Mouse (Mus musculus) frontal cortex, postnatal 10 days (tissue): ENCODE measurements around the gene Cdx2.

ENCODE experiments used
- DNase-seq, 2 experiments: peaks; one replicate each; pipeline ENCODE4 v3.0.0; 2022; ENCODE audit warnings: low spot score in 2 of 2, mixed read lengths in 1 of 2

Cdx2 gene

GRCm38 (mm10) chr5:147293127-147293910 is 13.8 kb downstream of the Cdx2 start:
- peak in 1 of 2 experiments; percentile 11 for DNase-seq

- DNase-seq, result no peak
Observed at GRCm38 (mm10) chr5:147292506-147293120, 14.5 kb downstream of the Cdx2 start.

- no peak for DNase-seq
Observed at GRCm38 (mm10) chr5:147291764-147292505, 15.1 kb downstream of the Cdx2 start.

DNA sequence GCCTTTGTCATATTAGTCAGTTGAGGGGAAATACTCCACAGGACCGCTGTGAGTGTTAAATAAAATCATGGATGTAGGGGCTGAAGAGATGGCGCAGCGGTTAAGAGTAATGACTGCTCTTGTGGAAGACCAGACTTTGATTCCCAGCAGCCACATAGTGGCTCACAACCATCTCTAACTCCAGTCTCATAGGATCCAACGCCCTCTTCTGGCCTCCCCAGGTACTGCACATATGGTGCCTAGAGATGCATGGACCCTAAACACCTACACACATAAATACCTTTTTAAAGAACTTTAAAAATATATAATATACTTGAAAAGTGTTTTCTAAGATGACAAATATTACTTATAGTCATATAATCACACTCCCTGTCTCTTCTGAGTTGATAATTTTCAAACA is 22.7 kb downstream of the Cdx2 start:
- no peak for DNase-seq

GRCm38 (mm10) chr5:147277547-147277925 is 29.5 kb downstream of the Cdx2 start:
- DNase-seq, result no peak

- DNase-seq, result no peak
Observed at GRCm38 (mm10) chr5:147276701-147277546, 30.1 kb downstream of the Cdx2 start.

DNA sequence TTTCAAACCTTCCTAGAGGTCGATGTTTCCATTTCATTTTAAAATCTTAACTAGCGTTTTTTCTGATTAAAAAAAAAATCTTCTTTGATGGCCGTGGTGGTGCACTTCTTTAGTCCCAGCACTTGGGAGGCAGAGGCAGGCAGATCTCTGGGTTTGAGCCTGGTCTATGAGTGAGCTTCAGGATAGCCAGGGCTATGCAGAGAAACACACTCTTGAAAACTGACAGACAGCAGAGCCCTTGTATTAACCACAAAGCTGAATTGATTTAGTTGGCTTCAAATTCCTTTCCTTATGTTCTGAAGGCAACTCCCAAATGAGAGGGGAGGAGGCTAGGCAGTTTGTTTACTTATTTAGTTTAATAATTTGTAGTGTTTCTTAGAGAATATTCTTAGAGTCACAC is 31.3 kb downstream of the Cdx2 start:
- DNase-seq, result no peak

DNA sequence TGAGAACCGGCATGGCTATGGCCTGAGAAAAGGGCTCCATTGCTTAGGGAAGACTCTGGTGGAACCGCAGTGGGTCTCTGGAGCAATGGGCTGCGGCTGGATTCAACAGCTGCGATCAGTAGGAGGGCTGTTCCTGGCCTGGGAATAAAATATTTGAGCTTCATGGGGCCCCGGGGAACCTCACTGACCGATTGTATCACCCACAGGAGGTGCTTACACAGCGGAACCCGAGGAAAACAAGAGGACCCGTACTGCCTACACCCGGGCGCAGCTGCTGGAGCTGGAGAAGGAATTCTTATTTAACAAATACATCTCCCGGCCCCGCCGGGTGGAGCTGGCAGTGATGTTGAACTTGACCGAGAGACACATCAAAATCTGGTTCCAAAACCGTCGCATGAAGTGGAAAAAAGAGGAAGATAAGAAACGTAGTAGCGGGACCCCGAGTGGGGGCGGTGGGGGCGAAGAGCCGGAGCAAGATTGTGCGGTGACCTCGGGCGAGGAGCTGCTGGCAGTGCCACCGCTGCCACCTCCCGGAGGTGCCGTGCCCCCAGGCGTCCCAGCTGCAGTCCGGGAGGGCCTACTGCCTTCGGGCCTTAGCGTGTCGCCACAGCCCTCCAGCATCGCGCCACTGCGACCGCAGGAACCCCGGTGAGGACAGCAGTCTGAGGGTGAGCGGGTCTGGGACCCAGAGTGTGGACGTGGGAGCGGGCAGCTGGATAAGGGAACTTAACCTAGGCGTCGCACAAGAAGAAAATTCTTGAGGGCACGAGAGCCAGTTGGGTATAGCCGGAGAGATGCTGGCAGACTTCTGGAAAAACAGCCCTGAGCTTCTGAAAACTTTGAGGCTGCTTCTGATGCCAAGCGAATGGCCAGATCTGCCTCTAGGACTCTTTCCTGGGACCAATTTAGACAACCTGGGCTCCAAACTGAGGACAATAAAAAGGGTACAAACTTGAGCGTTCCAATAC is 32.6 kb downstream of the Cdx2 start:
- DNase-seq, result no peak

- DNase-seq, result no peak
Observed at GRCm38 (mm10) chr5:147272808-147273345, 34.2 kb downstream of the Cdx2 start.

GRCm38 (mm10) chr5:147272046-147272807 is 34.8 kb downstream of the Cdx2 start:
- no peak for DNase-seq

- no peak for DNase-seq
Observed at GRCm38 (mm10) chr5:147270673-147271655, 36.1 kb downstream of the Cdx2 start.

- DNase-seq, result no peak
Observed at GRCm38 (mm10) chr5:147269926-147270672, 37.0 kb downstream of the Cdx2 start, which contains the start of gene Pdx1. TSS of gene Pdx1 (plus strand) at chr5:147269959.

GRCm38 (mm10) chr5:147269371-147269770 is 37.7 kb downstream of the Cdx2 start:
- no peak for DNase-seq

- no peak for DNase-seq
Observed at GRCm38 (mm10) chr5:147268728-147269127, 38.3 kb downstream of the Cdx2 start.

DNA sequence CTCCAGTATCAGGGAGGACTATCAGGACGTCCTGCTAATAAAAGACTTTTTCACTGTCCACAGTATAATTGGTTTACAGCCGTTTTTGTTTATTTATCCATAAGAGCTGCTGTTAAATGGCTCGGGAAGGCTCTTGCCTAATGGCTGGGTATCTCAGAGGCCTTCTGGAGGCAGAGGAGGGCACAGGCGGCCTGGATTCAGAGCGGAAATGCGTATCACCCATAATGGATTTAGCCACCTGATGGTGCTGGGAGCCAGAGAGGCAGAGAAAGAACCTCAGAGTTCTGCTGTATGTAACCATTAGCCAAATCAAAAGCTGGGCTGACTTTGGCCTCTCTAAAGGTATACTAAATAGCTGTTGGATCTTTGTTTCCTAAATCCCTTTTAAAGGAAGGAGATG is 39.6 kb downstream of the Cdx2 start:
- no peak for DNase-seq

GRCm38 (mm10) chr5:147263945-147264344 is 43.1 kb downstream of the Cdx2 start:
- no peak for DNase-seq

DNA sequence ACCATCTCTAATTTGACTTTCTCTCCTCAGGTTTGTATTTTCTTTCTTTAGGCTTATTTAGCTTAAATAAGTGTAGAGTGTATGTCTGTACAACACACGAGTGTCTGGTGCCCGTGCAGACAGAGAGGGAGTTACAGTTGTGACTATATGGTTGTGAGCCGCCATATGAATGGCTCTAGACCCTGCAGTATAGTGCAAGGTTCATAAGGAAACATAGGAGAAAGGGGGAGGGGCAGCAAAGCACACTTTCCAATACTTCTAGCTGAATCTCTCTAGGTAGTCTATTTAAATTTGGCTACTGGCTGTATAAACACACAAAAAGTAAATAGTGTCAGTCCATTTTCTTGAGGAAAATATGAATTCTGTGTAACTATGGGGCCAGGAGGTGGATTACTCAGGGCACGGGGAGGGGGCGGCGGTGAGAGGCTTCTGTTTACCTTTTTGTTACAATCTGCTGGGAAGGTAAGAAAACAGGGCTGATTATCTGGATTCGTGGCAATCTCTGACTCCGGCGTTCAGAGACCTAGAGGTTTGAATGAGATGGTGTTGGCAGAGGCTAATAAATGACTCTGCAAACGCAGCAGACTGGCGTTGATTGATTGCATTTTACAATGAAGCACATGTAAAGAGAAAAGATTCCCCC is 45.0 kb downstream of the Cdx2 start:
- no peak for DNase-seq
